Mouse (Mus musculus): ENCODE measurements around the gene 1110032F04Rik.

Gene 1110032F04Rik

GRCm38 (mm10) chr3:68907509-68907908 is 38.1 kb downstream of the 1110032F04Rik start:
- DNase-seq (ENCODE audit: low spot score): no peak
